16 mouse cellular contexts compared by ENCODE assay signal in genomic region chr5:102052906-102053305, GRCm38 (mm10). TPM values are rescaled to one million over a fixed set of nuclear protein-coding genes. Genes with fewer than 3 reads are reported as not detected.
DNase-seq lines count a peak whose midpoint lies in the region; ATAC-seq and TF ChIP-seq lines count a peak whose summit lies in the region.
"Had no signal": no experiment of that assay in that cellular context is flagged by ENCODE, and none has a peak within 500 bp of the region (broad histone marks: within the 10 kb centered on the region; RNA-seq: fewer than 3 reads in every experiment).

No protein-coding gene starts in this region.

- TF ChIP-seq CTCF in E14TG2a.4 (conservative IDR thresholded peaks at IDR 0.05; ENCODE audit: low read length), result no peak
- no peak for TF ChIP-seq CTCF in cerebellum, adult 2 months (IDR thresholded peaks at IDR 0.05; ENCODE audit: borderline replicate concordance, insufficient read depth, low read depth, low read length)

- peak overlapping the region; percentile 34 for H3K4me2 ChIP-seq in kidney, embryonic 15.5 days
- peak overlapping the region; percentile 36 for H3K4me2 ChIP-seq in liver, embryonic 13.5 days
- H3K4me2 ChIP-seq in neural tube, embryonic 15.5 days, result no peak overlapping the region
- H3K4me2 ChIP-seq: hindbrain, embryonic 15.5 days; neural tube, embryonic 13.5 days; stomach, embryonic 15.5 days had no signal

- H3K36me3 ChIP-seq in E14TG2a.4 (ENCODE audit: insufficient read depth, low read length), result peaks cover 15% of the 10 kb centered on the region; the same call in 1 of the 2 replicates
- no peaks in the 10 kb centered on the region; the same call in 1 of the 2 replicates for H3K36me3 ChIP-seq in kidney, embryonic 15.5 days
- H3K36me3 ChIP-seq in liver, embryonic 13.5 days, result peaks cover under 1% of the 10 kb centered on the region; the same call in 1 of the 2 replicates
- H3K36me3 ChIP-seq in neural tube, embryonic 15.5 days, result no peaks in the 10 kb centered on the region
- H3K36me3 ChIP-seq: hindbrain, embryonic 15.5 days; neural tube, embryonic 13.5 days; stomach, embryonic 15.5 days had no signal

- H3K9ac ChIP-seq in kidney, embryonic 15.5 days, result no peak overlapping the region
- no peak overlapping the region for H3K9ac ChIP-seq in liver, embryonic 13.5 days
- H3K9ac ChIP-seq in neural tube, embryonic 15.5 days (replicated peaks), result no peak overlapping the region
- H3K9ac ChIP-seq: hindbrain, embryonic 15.5 days; neural tube, embryonic 13.5 days; stomach, embryonic 15.5 days had no signal

- H3K9me3 ChIP-seq in E14TG2a.4 (ENCODE audit: low read length), result peaks cover 35% of the 10 kb centered on the region
- no peaks in the 10 kb centered on the region for H3K9me3 ChIP-seq in kidney, embryonic 15.5 days (replicated peaks)
- H3K9me3 ChIP-seq in liver, embryonic 13.5 days (replicated peaks), result no peaks in the 10 kb centered on the region
- no peaks in the 10 kb centered on the region for H3K9me3 ChIP-seq in neural tube, embryonic 15.5 days (replicated peaks)
- H3K9me3 ChIP-seq: embryonic facial prominence, embryonic 10.5 days; hindbrain, embryonic 15.5 days; neural tube, embryonic 13.5 days; stomach, embryonic 15.5 days had no signal

- peak; percentile 50 for ATAC-seq in kidney, embryonic 15.5 days (replicated peaks; ENCODE audit: low FRiP score)
- peak; percentile 24; the same call in 1 of the 2 replicates for ATAC-seq in liver, embryonic 13.5 days (ENCODE audit: low read depth)
- no peak for ATAC-seq in neural tube, embryonic 15.5 days (ENCODE audit: low FRiP score)

- peaks cover 73% of the 10 kb centered on the region for H3K4me1 ChIP-seq in E14TG2a.4 (replicated peaks; ENCODE audit: low read depth, low read length)
- peaks cover 25% of the 10 kb centered on the region for H3K4me1 ChIP-seq in brown adipose tissue, adult 24 weeks (ENCODE audit: control insufficient read depth, insufficient read depth, insufficient read length, low read length)
- H3K4me1 ChIP-seq in kidney, embryonic 15.5 days, result peaks cover 48% of the 10 kb centered on the region
- peaks cover 73% of the 10 kb centered on the region for H3K4me1 ChIP-seq in liver, embryonic 13.5 days (replicated peaks)
- peaks cover 32% of the 10 kb centered on the region for H3K4me1 ChIP-seq in neural tube, embryonic 15.5 days
- H3K4me1 ChIP-seq in cerebellum, adult 2 months (ENCODE audit: control insufficient read depth, insufficient read depth, low read length), result peaks cover 16% of the 10 kb centered on the region
- H3K4me1 ChIP-seq: stomach, embryonic 15.5 days had no signal

- no peaks in the 10 kb centered on the region for H3K27me3 ChIP-seq in E14TG2a.4 (ENCODE audit: insufficient read depth, low read length)
- no peaks in the 10 kb centered on the region for H3K27me3 ChIP-seq in kidney, embryonic 15.5 days
- no peaks in the 10 kb centered on the region for H3K27me3 ChIP-seq in liver, embryonic 13.5 days
- no peaks in the 10 kb centered on the region for H3K27me3 ChIP-seq in neural tube, embryonic 15.5 days (replicated peaks)
- H3K27me3 ChIP-seq in cerebellum, adult 2 months (ENCODE audit: control insufficient read depth, insufficient read depth, low read length), result no peaks in the 10 kb centered on the region
- H3K27me3 ChIP-seq: hindbrain, embryonic 15.5 days; neural tube, embryonic 13.5 days; stomach, embryonic 15.5 days had no signal

- H3K4me3 ChIP-seq in E14TG2a.4 (replicated peaks; ENCODE audit: low read length), result peak overlapping the region; percentile 54
- no peak overlapping the region for H3K4me3 ChIP-seq in brown adipose tissue, adult 24 weeks (ENCODE audit: insufficient read depth, low read depth, low read length)
- H3K4me3 ChIP-seq in kidney, embryonic 15.5 days (replicated peaks), result peak overlapping the region; percentile 23
- peak overlapping the region; percentile 18; the same call in 1 of the 2 replicates for H3K4me3 ChIP-seq in liver, embryonic 13.5 days (replicated peaks)
- no peak overlapping the region for H3K4me3 ChIP-seq in neural tube, embryonic 15.5 days (replicated peaks)
- no peak overlapping the region for H3K4me3 ChIP-seq in cerebellum, adult 2 months (replicated peaks; ENCODE audit: insufficient read depth, low read depth, low read length)
- H3K4me3 ChIP-seq: embryonic facial prominence, embryonic 10.5 days; heart, adult 2 months; hindbrain, embryonic 15.5 days; neural tube, embryonic 13.5 days; stomach, embryonic 15.5 days had no signal

- no peak for TF ChIP-seq POLR2A in cerebellum, adult 2 months (IDR thresholded peaks at IDR 0.05; ENCODE audit: borderline replicate concordance, insufficient read depth, low read length)

- WGBS in kidney, embryonic 15.5 days, result 73% methylated on average over 6 of the region's 6 CpGs
- 75% methylated on average over 6 of the region's 6 CpGs for WGBS in liver, embryonic 13.5 days (ENCODE audit: insufficient replicate concordance)
- 60% methylated on average over 6 of the region's 6 CpGs for WGBS in neural tube, embryonic 15.5 days
- WGBS in cerebellum, adult 2 months, result 74% methylated on average over 6 of the region's 6 CpGs

- H3K27ac ChIP-seq in brown adipose tissue, adult 24 weeks (replicated peaks; ENCODE audit: low read depth, low read length), result peak overlapping the region; percentile 45; the same call in 1 of the 2 replicates
- H3K27ac ChIP-seq in kidney, embryonic 15.5 days, result peak overlapping the region; percentile 86
- peak overlapping the region; percentile 69 for H3K27ac ChIP-seq in liver, embryonic 13.5 days
- H3K27ac ChIP-seq in neural tube, embryonic 15.5 days (replicated peaks), result no peak overlapping the region
- no peak overlapping the region for H3K27ac ChIP-seq in cerebellum, adult 2 months (ENCODE audit: insufficient read depth, low read length)
- H3K27ac ChIP-seq: embryonic facial prominence, embryonic 10.5 days; heart, adult 2 months; hindbrain, embryonic 15.5 days; neural tube, embryonic 13.5 days; stomach, embryonic 15.5 days had no signal

- no peak for DNase-seq in liver, embryonic 13.5 days
- no peak for DNase-seq in cerebellum, adult 2 months
- DNase-seq in right cerebral cortex, postnatal 10 days (ENCODE audit: low spot score in 2 of 2), result no peak
- DNase-seq: cerebellum, adult 9-10 months; heart, postnatal 10 days; lung, adult 18-20 months; thymus, postnatal 4 days had no signal

RNA-seq across cellular contexts. Expression of gene Wdfy3, which starts 16.8 kb away (rescaled TPM):
- 8.2 and 9.1 TPM in 2 replicates for polyA plus RNA-seq in brown adipose tissue, adult 24 weeks (2012; ENCODE audit: insufficient read depth, insufficient read length, missing spikeins)
- 19.7 and 20.8 TPM in 2 replicates for polyA plus RNA-seq in kidney, embryonic 15.5 days (2015; fragmentation: Nextera tagmentation; extraction: Ambion mirVana)
- polyA plus RNA-seq in liver, embryonic 13.5 days (2015; fragmentation: Nextera tagmentation; extraction: Ambion mirVana), result 3.3 and 3.7 TPM in 2 replicates
- polyA plus RNA-seq in neural tube, embryonic 15.5 days (2015; fragmentation: Nextera tagmentation; extraction: Ambion mirVana), result 20.5 and 22.9 TPM in 2 replicates
- polyA plus RNA-seq in cerebellum, adult 2 months (2012; rRNA removed), result 75.4 and 79.7 TPM in 2 replicates

Comparison
In these comparisons a context has a peak if more than half of its experiments do, and no peak if none do; other contexts are left out.
1. H3K4me3 ChIP-seq: peak in E14TG2a.4 (single experiment), kidney, embryonic 15.5 days (single experiment) and liver, embryonic 13.5 days (single experiment); none in brown adipose tissue, adult 24 weeks (single experiment), neural tube, embryonic 15.5 days (single experiment) and cerebellum, adult 2 months (single experiment).
2. H3K27ac ChIP-seq: peak in brown adipose tissue, adult 24 weeks (single experiment), kidney, embryonic 15.5 days (single experiment) and liver, embryonic 13.5 days (single experiment); none in neural tube, embryonic 15.5 days (single experiment) and cerebellum, adult 2 months (single experiment).